8 mouse cellular contexts compared by ENCODE assay signal in the genomic region with DNA sequence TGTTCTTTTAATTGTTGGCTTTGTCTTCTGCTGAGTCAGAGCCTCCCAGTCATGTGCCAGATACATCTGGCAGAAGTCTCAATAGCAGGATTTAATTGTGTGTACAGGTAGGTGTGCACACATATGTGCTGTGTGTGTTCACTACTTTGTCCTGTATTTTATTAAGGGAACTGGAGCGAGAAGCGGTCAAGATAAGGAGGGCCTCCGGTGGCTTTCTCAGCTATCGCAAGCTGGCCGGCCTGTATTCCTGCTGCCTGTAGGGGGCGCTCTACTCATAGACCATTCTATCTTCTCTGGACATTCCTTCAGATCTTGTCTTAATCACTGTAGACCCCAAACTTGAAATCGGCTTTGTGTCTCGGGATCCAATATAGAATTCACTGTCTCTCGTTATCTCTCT. TPM values are rescaled to one million over a fixed set of nuclear protein-coding genes. Genes with fewer than 3 reads are reported as not detected.
DNase-seq lines count a peak whose midpoint lies in the region; ATAC-seq and TF ChIP-seq lines count a peak whose summit lies in the region.

No protein-coding gene starts in this region.

- no peak overlapping the region for H3K4me3 ChIP-seq in forebrain, embryonic 10.5 days
- H3K4me3 ChIP-seq in forebrain, embryonic 15.5 days = no peak overlapping the region
- H3K4me3 ChIP-seq in cortical plate, adult 2 months (ENCODE audit: insufficient read depth, low read length) = no peak overlapping the region
- H3K4me3 ChIP-seq in heart, embryonic 16.5 days (ENCODE audit: low read length) = no peak overlapping the region
- peak overlapping the region; percentile 4 for H3K4me3 ChIP-seq in megakaryocyte, embryonic 14.5 days (replicated peaks)

- TF ChIP-seq POLR2A in cortical plate, adult 2 months (IDR thresholded peaks at IDR 0.05; ENCODE audit: extremely low read depth, insufficient read depth, low read length) = no peak

- DNase-seq in forebrain, embryonic 10.5 days (ENCODE audit: extremely low spot score, low spot score) = peak; percentile 74
- peak; percentile 73 to 78 for DNase-seq in adrenal gland, adult 18-20 months (ENCODE audit: low spot score in 2 of 2)
- peak; percentile 54 to 91 for DNase-seq in layer of hippocampus, postnatal 25 days (ENCODE audit: extremely low spot score in 1 of 2, low spot score in 1 of 2)
- peak; percentile 41 to 76 for DNase-seq in spleen, postnatal 10 days (ENCODE audit: low spot score in 2 of 2)

- TF ChIP-seq CTCF in cortical plate, adult 2 months (IDR thresholded peaks at IDR 0.05; ENCODE audit: extremely low read depth, insufficient read depth, low read length) = peak; percentile 64

- peaks cover 10% of the 10 kb centered on the region for H3K27me3 ChIP-seq in forebrain, embryonic 10.5 days (ENCODE audit: poor library complexity, severe bottlenecking)
- H3K27me3 ChIP-seq in forebrain, embryonic 15.5 days = no peaks in the 10 kb centered on the region
- no peaks in the 10 kb centered on the region; the same call in 1 of the 2 replicates for H3K27me3 ChIP-seq in heart, embryonic 16.5 days (ENCODE audit: control insufficient read depth, insufficient read depth, low read length)
- H3K27me3 ChIP-seq in megakaryocyte, embryonic 14.5 days (replicated peaks) = peaks cover 72% of the 10 kb centered on the region

- H3K27ac ChIP-seq in forebrain, embryonic 10.5 days = no peak overlapping the region
- no peak overlapping the region for H3K27ac ChIP-seq in forebrain, embryonic 15.5 days (replicated peaks)
- H3K27ac ChIP-seq in cortical plate, adult 2 months (ENCODE audit: insufficient read depth, low read length) = no peak overlapping the region
- H3K27ac ChIP-seq in heart, embryonic 16.5 days (ENCODE audit: low read length) = no peak overlapping the region

- no peak overlapping the region for H3K9ac ChIP-seq in forebrain, embryonic 15.5 days (replicated peaks)
- no peak overlapping the region for H3K9ac ChIP-seq in heart, embryonic 16.5 days (ENCODE audit: low read length)

- 30% methylated on average over 9 of the region's 9 CpGs for WGBS in forebrain, embryonic 10.5 days
- WGBS in forebrain, embryonic 15.5 days = 36% methylated on average over 9 of the region's 9 CpGs
- WGBS in heart, embryonic 16.5 days = 16% methylated on average over 9 of the region's 9 CpGs

- peaks cover 13% of the 10 kb centered on the region for H3K36me3 ChIP-seq in forebrain, embryonic 10.5 days (replicated peaks)
- no peaks in the 10 kb centered on the region for H3K36me3 ChIP-seq in forebrain, embryonic 15.5 days
- no peaks in the 10 kb centered on the region for H3K36me3 ChIP-seq in heart, embryonic 16.5 days (ENCODE audit: control insufficient read depth, insufficient read depth)
- no peaks in the 10 kb centered on the region for H3K36me3 ChIP-seq in megakaryocyte, embryonic 14.5 days (replicated peaks; ENCODE audit: low read length)

- H3K4me1 ChIP-seq in forebrain, embryonic 10.5 days = peaks cover 28% of the 10 kb centered on the region
- peaks cover 18% of the 10 kb centered on the region for H3K4me1 ChIP-seq in forebrain, embryonic 15.5 days
- peaks cover 5% of the 10 kb centered on the region; the same call in 1 of the 2 replicates for H3K4me1 ChIP-seq in cortical plate, adult 2 months (ENCODE audit: control insufficient read depth, insufficient read depth, low read length)
- H3K4me1 ChIP-seq in heart, embryonic 16.5 days (ENCODE audit: control insufficient read depth, insufficient read depth, low read length) = peaks cover 12% of the 10 kb centered on the region
- peaks cover 19% of the 10 kb centered on the region for H3K4me1 ChIP-seq in megakaryocyte, embryonic 14.5 days

- no peak for ATAC-seq in forebrain, embryonic 15.5 days (replicated peaks)
- no peak for ATAC-seq in heart, embryonic 16.5 days (replicated peaks; ENCODE audit: extremely low read depth, insufficient read depth, low FRiP score)

- H3K9me3 ChIP-seq in forebrain, embryonic 10.5 days = no peaks in the 10 kb centered on the region
- no peaks in the 10 kb centered on the region for H3K9me3 ChIP-seq in forebrain, embryonic 15.5 days
- no peaks in the 10 kb centered on the region for H3K9me3 ChIP-seq in heart, embryonic 16.5 days (replicated peaks; ENCODE audit: control insufficient read depth, low read length)
- H3K9me3 ChIP-seq in megakaryocyte, embryonic 14.5 days = peaks cover 14% of the 10 kb centered on the region

- H3K4me2 ChIP-seq in forebrain, embryonic 15.5 days (replicated peaks) = no peak overlapping the region
- peak overlapping the region; percentile 18; the same call in 1 of the 2 replicates for H3K4me2 ChIP-seq in heart, embryonic 16.5 days (ENCODE audit: low read depth, low read length)

RNA-seq across cellular contexts. Expression of a gene that starts 1.2 kb away (rescaled TPM):
- 8.1 and 8.5 TPM in 2 replicates for polyA plus RNA-seq in forebrain, embryonic 10.5 days (2016; fragmentation: Nextera tagmentation; extraction: Ambion mirVana)
- 7.2 and 8.1 TPM in 2 replicates for polyA plus RNA-seq in forebrain, embryonic 15.5 days (2015; fragmentation: Nextera tagmentation; extraction: Ambion mirVana)
- total RNA-seq in adrenal gland, adult 18-20 months (2021) = 10 to 100 TPM; 15.3 to 17.4 TPM
- 39.0 TPM in 2 replicates for polyA plus RNA-seq in cortical plate, adult 2 months (2012; rRNA removed)
- 13.4 and 14.0 TPM in 2 replicates for polyA plus RNA-seq in heart, embryonic 16.5 days (2015; fragmentation: Nextera tagmentation; extraction: Ambion mirVana)
- 10 to 100 TPM; 60.6 to 61.7 TPM for total RNA-seq in layer of hippocampus, postnatal 25 days (2021)
- 0.15 TPM in 1 of 2 replicates, not detected in the other for polyA plus RNA-seq in megakaryocyte, embryonic 14.5 days (2012; ENCODE audit: insufficient read depth, low replicate concordance)

RNA-seq across cellular contexts. Expression of a gene that starts 4.3 kb away (rescaled TPM):
- polyA plus RNA-seq in forebrain, embryonic 10.5 days (2016; fragmentation: Nextera tagmentation; extraction: Ambion mirVana) = 0.25 and 0.40 TPM in 2 replicates
- polyA plus RNA-seq in forebrain, embryonic 15.5 days (2015; fragmentation: Nextera tagmentation; extraction: Ambion mirVana) = 0.63 and 1.5 TPM in 2 replicates
- 1 to 10 TPM; 4.2 to 5.9 TPM for total RNA-seq in adrenal gland, adult 18-20 months (2021)
- 21.7 and 22.6 TPM in 2 replicates for polyA plus RNA-seq in cortical plate, adult 2 months (2012; rRNA removed)
- polyA plus RNA-seq in heart, embryonic 16.5 days (2015; fragmentation: Nextera tagmentation; extraction: Ambion mirVana) = 0.25 and 0.55 TPM in 2 replicates
- 10 to 100 TPM; 11.9 to 20.7 TPM for total RNA-seq in layer of hippocampus, postnatal 25 days (2021)
- polyA plus RNA-seq in megakaryocyte, embryonic 14.5 days (2012; ENCODE audit: insufficient read depth, low replicate concordance) = not detected in 2 replicates
